Mouse (Mus musculus) testis, adult 2 months (tissue): ENCODE measurements around the gene Akt1s1.

Source experiments
- CTCF ChIP-seq: fragments of 200-500 bp; IDR thresholded peaks from 2 replicates; pipeline ENCODE4 v1.5.1; 2012; ENCODE audit warnings: low read depth, mild to moderate bottlenecking, inconsistent platforms, low read length, moderate library complexity; ENCODE audit not compliant: control insufficient read depth, insufficient read depth, insufficient replicate concordance
- POLR2A ChIP-seq: fragments of 200-500 bp; IDR thresholded peaks from 2 replicates; pipeline ENCODE4 v1.6.1; 2012; ENCODE audit warnings: low read depth, mild to moderate bottlenecking, inconsistent platforms, low read length, moderate library complexity; ENCODE audit not compliant: control insufficient read depth

DNA sequence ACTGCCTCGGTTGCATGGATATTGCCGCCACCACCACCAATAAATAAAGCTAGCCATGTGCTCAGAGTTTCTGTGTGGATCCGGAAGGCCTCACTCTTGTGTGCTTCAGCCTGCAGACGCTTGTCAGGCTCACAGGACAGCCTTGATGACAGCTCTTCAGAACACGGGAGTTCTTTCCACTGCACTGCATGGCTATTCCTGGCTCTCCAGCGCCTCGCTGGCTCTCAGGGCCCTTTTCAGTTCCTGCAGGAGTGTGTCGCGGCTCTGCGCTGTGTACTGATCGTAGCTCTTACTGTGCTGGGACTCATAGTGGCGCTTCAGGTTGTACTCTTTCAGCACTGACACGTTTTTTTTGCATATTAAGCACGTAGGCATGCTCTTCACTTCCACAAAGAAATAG, 29.0 kb downstream of the Akt1s1 start:
- no peak for TF ChIP-seq CTCF
- TF ChIP-seq POLR2A = no peak
